Mouse (Mus musculus) cerebellum, adult 2 months (tissue): Measurements from ENCODE around the gene Ipo11. TPM values are rescaled to one million over a fixed set of nuclear protein-coding genes. Genes with fewer than 3 reads are reported as not detected.

Experiments used
- DNase-seq, 2 experiments: peaks; one replicate each; pipeline ENCODE4 v3.0.0; 2021
- H3K27ac ChIP-seq: fragments of 200-500 bp; 2 replicates; pipeline ENCODE4 v1.5.1; 2012; ENCODE audit warnings: low read length, control low read depth, inconsistent platforms; ENCODE audit not compliant: insufficient read depth
- H3K27me3 ChIP-seq: fragments of 200-500 bp; 2 replicates; pipeline ENCODE4 v1.6.1; 2012; ENCODE audit warnings: inconsistent platforms, mild to moderate bottlenecking, low read length, moderate library complexity; ENCODE audit not compliant: control insufficient read depth, insufficient read depth
- H3K4me1 ChIP-seq: fragments of 200-500 bp; 2 replicates; pipeline ENCODE4 v1.6.1; 2011; ENCODE audit warnings: low read length; ENCODE audit not compliant: control insufficient read depth, insufficient read depth
- H3K4me3 ChIP-seq: fragments of 200-500 bp; replicated peaks from 2 replicates; pipeline ENCODE3; 2011; ENCODE audit warnings: mild to moderate bottlenecking, low read depth, low read length, control low read depth; ENCODE audit not compliant: insufficient read depth
- CTCF ChIP-seq: fragments of 200-500 bp; IDR thresholded peaks from 2 replicates; pipeline ENCODE4 v1.5.1; 2011; ENCODE audit warnings: low read depth, mild to moderate bottlenecking, control low read depth, low read length, moderate library complexity, borderline replicate concordance; ENCODE audit not compliant: insufficient read depth
- POLR2A ChIP-seq: fragments of 200-500 bp; IDR thresholded peaks from 2 replicates; pipeline ENCODE4 v1.6.1; 2011; ENCODE audit warnings: low read length, control low read depth, borderline replicate concordance; ENCODE audit not compliant: insufficient read depth
- WGBS: fragments of 180-500 bp; shearing (Covaris S2); methylation state at CpG from one replicate; pipeline ENCODE4 v1.1.7; 2018; 5-methylcytosine and 5-hydroxymethylcytosine counted together
- polyA plus RNA-seq: library from polyadenylated mRNA; depleted of rRNA; stranded (reverse); fragments of >200 nt; gene quantifications from 2 replicates; pipeline ENCODE4 v1.2.3, GENCODE M21; 2012

The Ipo11 gene
- polyA plus RNA-seq, 1 experiment: 31.8 TPM

- H3K4me3 ChIP-seq: peak within 1 kb of the TSS; percentile 69
- TF ChIP-seq CTCF (no peak), POLR2A (peak; percentile 82)
- peaks cover 9% of the 10 kb centered on the region; the same call in 1 of the 2 replicates for H3K4me1 ChIP-seq
- under 1% methylated on average over 68 of the region's 68 CpGs for WGBS
- H3K27me3 ChIP-seq: no peaks in the 10 kb centered on the region
- peak within 1 kb of the TSS; percentile 39; the same call in 1 of the 2 replicates for H3K27ac ChIP-seq
- DNase-seq: peak; percentile 94 to 96
Measured at GRCm38 (mm10) chr13:106946594-106947540, 10.1 kb upstream of the Ipo11 start, which contains the start of gene Dimt1. Gene Dimt1 (plus strand): TSS chr13:106947127.

- TF ChIP-seq CTCF: no peak
- no peak for TF ChIP-seq POLR2A
- peaks cover 9% of the 10 kb centered on the region; the same call in 1 of the 2 replicates for H3K4me1 ChIP-seq
- 80% methylated on average over 9 of the region's 9 CpGs for WGBS
- H3K27me3 ChIP-seq: no peaks in the 10 kb centered on the region
- no peak for DNase-seq
- H3K27ac ChIP-seq: no peak overlapping the region
- no peak overlapping the region for H3K4me3 ChIP-seq
Measured at GRCm38 (mm10) chr13:106945518-106945917, 8.8 kb upstream of the Ipo11 start.

- H3K4me3 ChIP-seq: no peak overlapping the region
- no peak for DNase-seq
- H3K4me1 ChIP-seq: no peaks in the 10 kb centered on the region; the same call in 1 of the 2 replicates
- no peaks in the 10 kb centered on the region for H3K27me3 ChIP-seq
- H3K27ac ChIP-seq: no peak overlapping the region
- TF ChIP-seq CTCF (no peak), POLR2A (no peak)
- 95% methylated on average over 1 of the region's 1 CpGs for WGBS
Measured at GRCm38 (mm10) chr13:106942721-106943120, 6.0 kb upstream of the Ipo11 start.

- 21% methylated on average over 7 of the region's 7 CpGs for WGBS
- Histone ChIP-seq H3K4me1 (no peaks in the 10 kb centered on the region), H3K4me3 (no peak overlapping the region)
Measured at GRCm38 (mm10) chr13:106941211-106941976, 4.6 kb upstream of the Ipo11 start.

GRCm38 (mm10) chr13:106937138-106937472, 347 bp upstream of the Ipo11 start:
- Histone ChIP-seq H3K4me1 (no peaks in the 10 kb centered on the region), H3K4me3 (peak overlapping the region; percentile 69), H3K27me3 (no peaks in the 10 kb centered on the region), H3K27ac (no peak overlapping the region)
- DNase-seq: no peak
- WGBS: 29% methylated on average over 7 of the region's 7 CpGs
- TF ChIP-seq POLR2A (no peak), CTCF (no peak)

More at GRCm38 (mm10) chr13:106941211-106941976, 4.6 kb upstream of the Ipo11 start:
- Histone ChIP-seq H3K27me3 (no peaks in the 10 kb centered on the region), H3K27ac (no peak overlapping the region)
- no peak for TF ChIP-seq POLR2A
- TF ChIP-seq CTCF: no peak
- DNase-seq: no peak

- TF ChIP-seq CTCF (no peak), POLR2A (no peak)
- WGBS: 4% methylated on average over 9 of the region's 9 CpGs
- DNase-seq: no peak
- Histone ChIP-seq H3K27me3 (no peaks in the 10 kb centered on the region), H3K27ac (no peak overlapping the region), H3K4me1 (no peaks in the 10 kb centered on the region), H3K4me3 (peak overlapping the region; percentile 69)
Measured at GRCm38 (mm10) chr13:106935871-106936255, 895 bp downstream of the Ipo11 start.

- no peak for DNase-seq
- H3K4me1 ChIP-seq: no peaks in the 10 kb centered on the region
- H3K27me3 ChIP-seq: no peaks in the 10 kb centered on the region
- 55% methylated on average over 2 of the region's 2 CpGs for WGBS
- no peak overlapping the region for H3K4me3 ChIP-seq
- H3K27ac ChIP-seq: no peak overlapping the region
- TF ChIP-seq CTCF (no peak), POLR2A (no peak)
Measured at GRCm38 (mm10) chr13:106929201-106929600, 7.6 kb downstream of the Ipo11 start.
